Mouse (Mus musculus) forebrain, embryonic 14.5 days (tissue): ENCODE measurements around the gene Gm45717. TPM values are rescaled to one million over a fixed set of nuclear protein-coding genes. Genes with fewer than 3 reads are reported as not detected.

Source experiments
- polyA plus RNA-seq: library from polyadenylated mRNA; unstranded; fragments of >200 nt; fragmentation: Nextera tagmentation; extraction: Ambion mirVana; gene quantifications from 2 replicates; pipeline ENCODE4 v1.2.1, GENCODE M21; 2014

The Gm45717 gene
- polyA plus RNA-seq, 1 experiment from 2014 or later = not detected

Other genes starting within 250 kb of the Gm45717 start
- not detected in 2 replicates for gene Cyp2e1, start 192.2 kb downstream of the Gm45717 start, polyA plus RNA-seq
- gene Syce1, start 168.1 kb downstream of the Gm45717 start, polyA plus RNA-seq = 0.23 and 0.45 TPM in 2 replicates
- 12.3 and 13.6 TPM in 2 replicates for gene Zfp941, start 133.8 kb downstream of the Gm45717 start, polyA plus RNA-seq
- gene Urah, start 120.9 kb downstream of the Gm45717 start, polyA plus RNA-seq = 0.41 TPM in 1 of 2 replicates, not detected in the other
- gene Scgb1c1, start 110.4 kb downstream of the Gm45717 start, polyA plus RNA-seq = not detected in 2 replicates
- not detected in 2 replicates for gene Odf3, start 108.1 kb downstream of the Gm45717 start, polyA plus RNA-seq
- gene Gm45785, start 99.6 kb downstream of the Gm45717 start, polyA plus RNA-seq = not detected in 2 replicates
- 95.0 and 96.9 TPM in 2 replicates for gene Ric8a, start 99.0 kb downstream of the Gm45717 start, polyA plus RNA-seq
- 47.2 and 53.3 TPM in 2 replicates for gene Bet1l, start 98.4 kb downstream of the Gm45717 start, polyA plus RNA-seq
- 262 and 286 TPM in 2 replicates for gene Psmd13, start 74.0 kb downstream of the Gm45717 start, polyA plus RNA-seq
- gene Sirt3, start 73.6 kb downstream of the Gm45717 start, polyA plus RNA-seq = 28.2 and 29.5 TPM in 2 replicates
- gene Cox8b, start 55.5 kb downstream of the Gm45717 start, polyA plus RNA-seq = not detected in 2 replicates
- gene Nlrp6, start 35.0 kb downstream of the Gm45717 start, polyA plus RNA-seq = 0.37 and 0.73 TPM in 2 replicates
- 8.8 TPM in 2 replicates for gene Pgghg, start 14.5 kb downstream of the Gm45717 start, polyA plus RNA-seq
- gene Ifitm5, start 5.6 kb downstream of the Gm45717 start, polyA plus RNA-seq = not detected in 2 replicates
- 163 and 235 TPM in 2 replicates for gene Ifitm2, start 50 bp upstream of the Gm45717 start, polyA plus RNA-seq
- gene Ifitm1, start 11.3 kb upstream of the Gm45717 start, polyA plus RNA-seq = 11.0 and 12.2 TPM in 2 replicates
- 24.7 and 29.7 TPM in 2 replicates for gene Ifitm3, start 54.8 kb upstream of the Gm45717 start, polyA plus RNA-seq
- 0.27 and 0.37 TPM in 2 replicates for gene Ifitm6, start 62.0 kb upstream of the Gm45717 start, polyA plus RNA-seq
- gene Gm17387, start 73.2 kb upstream of the Gm45717 start, polyA plus RNA-seq = not detected in 2 replicates
- 29.1 and 29.5 TPM in 2 replicates for gene B4galnt4, start 105.2 kb upstream of the Gm45717 start, polyA plus RNA-seq
- gene Pkp3, start 122.3 kb upstream of the Gm45717 start, polyA plus RNA-seq = not detected in 2 replicates
- gene Sigirr, start 144.6 kb upstream of the Gm45717 start, polyA plus RNA-seq = 2.4 and 2.5 TPM in 2 replicates
- gene Ano9, start 161.9 kb upstream of the Gm45717 start, polyA plus RNA-seq = 0.10 TPM in 1 of 2 replicates, not detected in the other
- 81.2 and 82.1 TPM in 2 replicates for gene Ptdss2, start 166.4 kb upstream of the Gm45717 start, polyA plus RNA-seq
- 54.7 and 56.7 TPM in 2 replicates for gene Rnh1, start 216.9 kb upstream of the Gm45717 start, polyA plus RNA-seq
- 70.2 and 96.3 TPM in 2 replicates for gene Hras, start 238.1 kb upstream of the Gm45717 start, polyA plus RNA-seq
- 6.7 and 8.9 TPM in 2 replicates for gene Lrrc56, start 238.2 kb upstream of the Gm45717 start, polyA plus RNA-seq